Mouse (Mus musculus) olfactory bulb, adult 2 months (tissue): Measurements from ENCODE around the gene Adssl1. TPM values are rescaled to one million over a fixed set of nuclear protein-coding genes. Genes with fewer than 3 reads are reported as not detected.

Source experiments
- H3K27ac ChIP-seq: fragments of 200-500 bp; 2 replicates; pipeline ENCODE4 v1.5.1; 2012; ENCODE audit warnings: low read depth, low read length; ENCODE audit not compliant: insufficient read depth
- H3K4me1 ChIP-seq: fragments of 200-500 bp; 2 replicates; pipeline ENCODE4 v1.6.1; 2012; ENCODE audit warnings: low read length; ENCODE audit not compliant: control insufficient read depth, insufficient read depth
- H3K4me3 ChIP-seq: fragments of 200-500 bp; 2 replicates; pipeline ENCODE4 v1.5.1; 2012; ENCODE audit warnings: mild to moderate bottlenecking, low read depth, low read length, moderate library complexity; ENCODE audit not compliant: insufficient read depth
- CTCF ChIP-seq: fragments of 200-500 bp; IDR thresholded peaks from 2 replicates; pipeline ENCODE4 v1.5.1; 2012; ENCODE audit warnings: low read depth, mild to moderate bottlenecking, low read length, moderate library complexity; ENCODE audit not compliant: insufficient read depth
- POLR2A ChIP-seq: fragments of 200-500 bp; IDR thresholded peaks from 2 replicates; pipeline ENCODE4 v1.6.1; 2012; ENCODE audit warnings: mild to moderate bottlenecking, low read depth, low read length, moderate library complexity; ENCODE audit not compliant: insufficient read depth
- WGBS: fragments of 180-500 bp; shearing (Covaris S2); methylation state at CpG from one replicate; pipeline ENCODE4 v1.1.7; 2018; 5-methylcytosine and 5-hydroxymethylcytosine counted together
- polyA plus RNA-seq: library from polyadenylated mRNA; stranded (reverse); fragments of >200 nt; gene quantifications from 2 replicates; pipeline ENCODE4 v1.2.4, GENCODE M21; 2012; ENCODE audit warnings: low replicate concordance; ENCODE audit not compliant: missing spikeins, insufficient read depth, insufficient read length

Adssl1 gene
- not detected in 2 replicates for polyA plus RNA-seq

- no peak for TF ChIP-seq CTCF
- peak; percentile 56 for TF ChIP-seq POLR2A
- WGBS: 1% methylated on average over 56 of the region's 56 CpGs
- H3K27ac ChIP-seq: peak within 1 kb of the TSS; percentile 63
- H3K4me1 ChIP-seq: peaks cover 61% of the 10 kb centered on the region
- peak within 1 kb of the TSS; percentile 62 for H3K4me3 ChIP-seq
Observed at GRCm38 (mm10) chr12:112619686-112620353, at the start of gene Adssl1. Gene Adssl1, plus strand, starts transcription at chr12:112620045.

DNA sequence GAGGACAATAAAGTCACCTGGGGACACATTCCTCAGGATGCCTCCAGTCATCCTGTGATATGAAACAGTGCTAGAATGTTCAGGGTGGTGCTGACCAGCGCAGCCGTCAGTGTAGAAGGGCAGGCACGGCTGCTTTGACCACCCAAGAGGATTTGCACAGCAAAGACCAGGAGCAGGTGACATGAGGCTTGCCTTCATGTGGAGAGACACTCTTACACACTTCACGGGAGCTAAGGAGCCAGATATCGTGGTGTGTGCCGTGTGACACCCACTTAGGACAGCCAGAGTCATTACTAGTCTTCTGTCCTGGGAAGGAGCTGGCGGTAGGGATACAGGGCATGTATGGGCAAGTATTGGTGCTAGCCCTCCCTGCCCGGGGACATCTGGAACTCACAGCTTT is 49.7 kb upstream of the Adssl1 start:
- 97% methylated on average over 8 of the region's 8 CpGs for WGBS
- no peak for TF ChIP-seq CTCF
- TF ChIP-seq POLR2A: no peak
- Histone ChIP-seq H3K27ac (no peak overlapping the region), H3K4me1 (peaks cover 5% of the 10 kb centered on the region), H3K4me3 (no peak overlapping the region)

DNA sequence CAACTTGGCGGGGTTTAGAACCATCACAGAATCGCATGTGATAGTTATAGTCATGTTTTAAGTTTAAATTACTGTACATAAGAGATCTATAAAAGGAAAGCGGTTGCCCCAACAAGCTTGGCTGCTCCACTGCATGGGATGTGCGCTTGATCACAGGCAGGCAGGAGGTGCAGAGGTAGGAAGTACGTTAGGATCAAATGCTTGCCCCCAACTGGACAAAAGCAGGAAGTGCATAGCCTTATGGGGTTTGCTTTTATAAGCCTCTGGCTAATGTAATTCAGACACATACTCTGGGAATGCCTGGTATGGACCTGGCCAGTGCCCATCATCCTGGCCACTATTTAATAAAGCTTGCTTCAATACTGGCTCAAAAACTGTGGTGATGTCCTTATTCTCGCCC is 48.8 kb upstream of the Adssl1 start:
- 76% methylated on average over 6 of the region's 6 CpGs for WGBS
- TF ChIP-seq CTCF (no peak), POLR2A (no peak)
- H3K4me1 ChIP-seq: peaks cover 12% of the 10 kb centered on the region
- no peak overlapping the region for H3K4me3 ChIP-seq
- no peak overlapping the region for H3K27ac ChIP-seq

DNA sequence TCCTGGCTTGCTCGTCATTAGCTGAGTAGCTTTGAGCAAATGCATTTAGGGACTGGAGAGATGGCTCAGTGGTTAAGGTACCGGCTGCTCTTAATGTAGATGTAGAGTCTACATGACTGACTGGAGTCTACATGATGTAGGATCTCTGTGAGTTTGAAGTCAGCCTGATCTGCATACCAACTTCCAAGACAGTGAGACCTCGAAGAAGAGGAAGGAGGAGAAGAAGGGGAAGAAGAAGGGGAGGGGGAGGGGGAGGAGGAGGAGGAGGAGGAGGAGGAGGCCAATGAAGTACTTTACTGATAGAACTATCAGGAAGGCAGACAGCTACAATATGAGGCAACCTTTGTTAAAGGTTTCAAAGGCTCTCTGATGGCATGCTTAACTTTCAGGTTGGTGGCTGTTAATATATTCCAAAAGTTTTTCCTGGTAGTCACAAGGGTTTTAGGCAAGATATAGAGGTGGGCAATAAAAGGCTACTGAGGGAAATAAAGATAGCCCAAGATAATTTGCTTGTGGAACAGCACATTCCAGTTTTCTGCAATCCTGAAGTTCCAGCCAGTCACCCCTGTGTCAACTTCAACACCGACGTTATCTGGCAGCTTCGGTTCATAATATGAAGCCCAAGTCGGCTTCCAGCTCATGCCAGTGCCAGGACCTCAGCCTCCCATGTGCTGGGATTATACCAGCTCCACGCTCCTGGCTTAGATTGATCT is 44.4 kb upstream of the Adssl1 start:
- 74% methylated on average over 8 of the region's 8 CpGs for WGBS
- peak overlapping the region; percentile 87 for H3K27ac ChIP-seq

DNA sequence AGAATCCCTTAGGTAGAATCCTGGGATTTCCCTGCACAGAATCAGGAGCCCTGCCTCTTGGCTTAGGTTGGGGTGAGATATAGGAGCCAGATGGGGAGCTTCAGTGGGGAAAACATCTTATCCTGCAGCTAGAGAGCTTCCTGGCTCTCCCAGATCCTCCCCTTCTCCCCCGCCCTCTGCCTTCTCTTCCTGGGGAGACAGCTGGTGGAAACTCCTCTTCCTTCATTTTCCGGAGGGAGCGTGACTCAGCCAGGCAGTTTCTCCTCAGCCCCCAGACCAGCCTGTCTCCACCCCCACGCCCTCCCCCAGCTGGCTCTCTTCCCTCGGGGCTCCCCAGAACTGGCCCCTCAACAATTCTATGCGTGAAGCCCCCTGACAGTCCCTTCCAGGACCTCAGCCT is 43.5 kb upstream of the Adssl1 start:
- H3K4me1 ChIP-seq: peaks cover 57% of the 10 kb centered on the region
- WGBS: 24% methylated on average over 6 of the region's 6 CpGs
- H3K27ac ChIP-seq: peak overlapping the region; percentile 93
- TF ChIP-seq POLR2A: no peak
- no peak for TF ChIP-seq CTCF
- no peak overlapping the region for H3K4me3 ChIP-seq

More for the DNA sequence above, 44.4 kb upstream of the Adssl1 start:
- TF ChIP-seq POLR2A (no peak), CTCF (no peak)
- H3K4me3 ChIP-seq: no peak overlapping the region
- peaks cover 51% of the 10 kb centered on the region for H3K4me1 ChIP-seq

- Histone ChIP-seq H3K4me3 (no peak overlapping the region), H3K4me1 (peaks cover 57% of the 10 kb centered on the region), H3K27ac (peak overlapping the region; percentile 93)
- WGBS: 16% methylated on average over 3 of the region's 3 CpGs
- TF ChIP-seq POLR2A (no peak), CTCF (no peak)
Observed at GRCm38 (mm10) chr12:112576749-112577148, 43.1 kb upstream of the Adssl1 start.

GRCm38 (mm10) chr12:112578296-112579090 is 41.4 kb upstream of the Adssl1 start:
- TF ChIP-seq CTCF: no peak
- no peak for TF ChIP-seq POLR2A
- Histone ChIP-seq H3K4me1 (peaks cover 59% of the 10 kb centered on the region), H3K4me3 (no peak overlapping the region), H3K27ac (peak overlapping the region; percentile 58)
- WGBS: 70% methylated on average over 6 of the region's 6 CpGs

GRCm38 (mm10) chr12:112579430-112579829 is 40.4 kb upstream of the Adssl1 start:
- TF ChIP-seq POLR2A (no peak), CTCF (no peak)
- 48% methylated on average over 5 of the region's 5 CpGs for WGBS
- Histone ChIP-seq H3K4me3 (no peak overlapping the region), H3K4me1 (peaks cover 55% of the 10 kb centered on the region), H3K27ac (peak overlapping the region; percentile 58)
